Mouse (Mus musculus) lung, embryonic 16.5 days (tissue): ENCODE data around the gene Tmem110. TPM values are rescaled to one million over a fixed set of nuclear protein-coding genes. Genes with fewer than 3 reads are reported as not detected.

Source experiments
- polyA plus RNA-seq: library from polyadenylated mRNA; unstranded; fragments of >200 nt; fragmentation: Nextera tagmentation; extraction: Ambion mirVana; gene quantifications from 2 replicates; pipeline ENCODE4 v1.2.1, GENCODE M21; 2015

Tmem110 gene
- polyA plus RNA-seq, 1 experiment from 2014 or later = 27.0 TPM

Other genes with a start within 250 kb of the Tmem110 start
- 53.4 and 55.4 TPM in 2 replicates for gene Prkcd, start 199.4 kb upstream of the Tmem110 start, polyA plus RNA-seq
- gene Rft1, start 171.2 kb upstream of the Tmem110 start, polyA plus RNA-seq = 17.6 and 18.1 TPM in 2 replicates
- 10.6 and 11.6 TPM in 2 replicates for gene Sfmbt1, start 110.7 kb upstream of the Tmem110 start, polyA plus RNA-seq
- 9.9 and 12.6 TPM in 2 replicates for gene Mustn1, start 53.6 kb downstream of the Tmem110 start, polyA plus RNA-seq
- gene Itih4, start 60.9 kb downstream of the Tmem110 start, polyA plus RNA-seq = 0.59 and 3.7 TPM in 2 replicates
- 0.98 and 8.5 TPM in 2 replicates for gene Itih3, start 98.2 kb downstream of the Tmem110 start, polyA plus RNA-seq
- 0.09 and 1.1 TPM in 2 replicates for gene Itih1, start 117.7 kb downstream of the Tmem110 start, polyA plus RNA-seq
- gene Nek4, start 125.8 kb downstream of the Tmem110 start, polyA plus RNA-seq = 13.0 and 14.0 TPM in 2 replicates
- 67.9 and 70.2 TPM in 2 replicates for gene Glt8d1, start 175.8 kb downstream of the Tmem110 start, polyA plus RNA-seq
- 434 and 441 TPM in 2 replicates for gene Spcs1, start 176.1 kb downstream of the Tmem110 start, polyA plus RNA-seq
- 115 and 120 TPM in 2 replicates for gene Pbrm1, start 193.5 kb downstream of the Tmem110 start, polyA plus RNA-seq
- gene Gnl3, start 193.6 kb downstream of the Tmem110 start, polyA plus RNA-seq = 65.8 and 76.2 TPM in 2 replicates